Mouse (Mus musculus) lung, embryonic 14.5 days (tissue): ENCODE data around the gene Olfr469. TPM values are rescaled to one million over a fixed set of nuclear protein-coding genes. Genes with fewer than 3 reads are reported as not detected.
"Not testable (repeated sequence)": the region's sequence is repeated elsewhere in the genome, so short reads cannot be mapped to it uniquely, and the experiment has no call there.

Source experiments
- ATAC-seq: fragments of 200-750 bp; cut with Nextera tagmentation; 2 replicates; pipeline ENCODE4 v1.8.0; 2017; ENCODE audit warnings: mild to moderate bottlenecking, moderate TSS enrichment, moderate library complexity; ENCODE audit not compliant: insufficient read depth
- DNase-seq: peaks from one replicate; pipeline ENCODE4 v3.0.0-alpha.2; 2015
- H3K27ac ChIP-seq: fragments of 300-500 bp; sonication (generic); 2 replicates; pipeline ENCODE4 v1.5.1; 2014; ENCODE audit warnings: low read depth, mild to moderate bottlenecking, moderate library complexity
- H3K27me3 ChIP-seq: fragments of 300-500 bp; sonication (generic); 2 replicates; pipeline ENCODE4 v1.6.1; 2014; ENCODE audit warnings: low read length, control low read depth; ENCODE audit not compliant: insufficient read depth
- H3K36me3 ChIP-seq: fragments of 300-500 bp; sonication (generic); 2 replicates; pipeline ENCODE4 v1.6.1; 2014; ENCODE audit warnings: control low read depth; ENCODE audit not compliant: insufficient read depth
- H3K4me1 ChIP-seq: fragments of 300-500 bp; sonication (generic); 2 replicates; pipeline ENCODE4 v1.6.1; 2014; ENCODE audit warnings: antibody characterized with exemption, control low read depth; ENCODE audit not compliant: insufficient read depth
- H3K4me2 ChIP-seq: fragments of 300-500 bp; sonication (generic); 2 replicates; pipeline ENCODE4 v1.6.1; 2014; ENCODE audit warnings: mild to moderate bottlenecking
- H3K4me3 ChIP-seq: fragments of 300-500 bp; sonication (generic); 2 replicates; pipeline ENCODE4 v1.5.1; 2014; ENCODE audit warnings: low read depth, low read length
- H3K9ac ChIP-seq: fragments of 300-500 bp; sonication (generic); 2 replicates; pipeline ENCODE4 v1.6.1; 2014
- H3K9me3 ChIP-seq: fragments of 300-500 bp; sonication (generic); 2 replicates; pipeline ENCODE4 v1.6.1; 2016; ENCODE audit warnings: low read depth, low read length, control low read depth
- CTCF ChIP-seq: IDR thresholded peaks from 2 replicates; pipeline ENCODE4 v1.5.1; 2016; ENCODE audit warnings: antibody characterized with exemption, low read depth
- WGBS: fragments of 180-500 bp; shearing (Covaris S2); extraction: QIAGEN DNeasy Blood & Tissue Kit; methylation state at CpG from one replicate; pipeline ENCODE4 v1.1.7; 2014; 5-methylcytosine and 5-hydroxymethylcytosine counted together
- polyA plus RNA-seq: library from polyadenylated mRNA; unstranded; fragments of >200 nt; fragmentation: Nextera tagmentation; extraction: Ambion mirVana; gene quantifications from 2 replicates; pipeline ENCODE4 v1.2.1, GENCODE M21; 2014

Gene Olfr469
- not detected in 2 replicates for polyA plus RNA-seq

- not testable (repeated sequence) for H3K27ac ChIP-seq, H3K27me3 ChIP-seq, H3K4me3 ChIP-seq, ATAC-seq, H3K9ac ChIP-seq, DNase-seq, H3K4me1 ChIP-seq, H3K9me3 ChIP-seq, H3K36me3 ChIP-seq, H3K4me2 ChIP-seq
These were observed at the start of gene Olfr469 for GRCm38 (mm10) chr7:107825441-107825840. Gene Olfr469 (minus strand): TSS chr7:107825541.

DNA sequence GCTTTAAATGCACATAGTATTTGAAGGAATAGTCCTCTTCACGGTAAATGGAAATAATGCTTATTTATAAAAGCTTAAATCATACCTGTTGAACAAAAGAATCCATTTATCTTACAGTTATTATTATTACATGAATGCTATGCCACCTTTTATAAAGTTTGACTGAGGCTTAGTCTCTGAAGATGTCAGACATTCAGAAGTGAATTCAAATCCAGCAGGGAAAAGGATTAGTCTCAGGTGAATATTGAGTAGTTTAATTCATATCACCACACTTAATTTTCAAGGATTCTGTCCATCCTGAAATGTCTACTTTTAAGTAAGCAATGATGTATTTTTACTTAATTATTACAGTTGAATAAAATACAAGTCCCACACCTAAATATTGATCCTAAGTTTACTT lies 22.0 kb upstream of the Olfr469 start, which contains the start of gene Olfr470:
TSS of gene Olfr470 (minus strand) at position 101 of the 400 bp plus-strand sequence.
- not testable (repeated sequence) for H3K9ac ChIP-seq, H3K27me3 ChIP-seq, H3K4me2 ChIP-seq, H3K27ac ChIP-seq, H3K9me3 ChIP-seq, ATAC-seq, DNase-seq, H3K36me3 ChIP-seq, H3K4me3 ChIP-seq, H3K4me1 ChIP-seq
- WGBS: 86% methylated on average over 1 of the region's 1 CpGs

DNA sequence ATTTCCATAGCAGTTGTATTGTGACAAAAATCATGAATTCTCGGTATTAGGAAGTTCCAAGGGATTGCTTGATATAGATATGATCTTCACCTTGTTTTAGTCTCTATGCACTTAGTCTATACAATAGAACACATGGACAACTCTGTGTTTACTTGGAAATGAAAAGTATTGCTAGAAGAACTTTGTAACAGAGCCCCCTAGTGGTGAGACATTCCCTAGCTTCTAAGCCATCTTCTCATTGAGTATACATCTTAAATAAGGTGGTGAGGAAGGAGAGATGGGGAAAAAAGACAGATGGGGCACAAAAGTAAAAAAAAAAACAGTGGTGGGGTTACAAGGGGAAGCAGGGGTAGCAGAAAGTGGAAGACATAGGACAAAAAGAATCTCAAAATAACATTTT lies 16.4 kb upstream of the Olfr469 start:
- peak; percentile 48 for TF ChIP-seq CTCF
- 80% methylated on average over 1 of the region's 1 CpGs for WGBS
- Histone ChIP-seq H3K4me1 (no peaks in the 10 kb centered on the region), H3K27me3 (no peaks in the 10 kb centered on the region), H3K4me2 (no peak overlapping the region), H3K36me3 (no peaks in the 10 kb centered on the region), H3K4me3 (no peak overlapping the region), H3K9me3 (no peaks in the 10 kb centered on the region), H3K9ac (no peak overlapping the region), H3K27ac (no peak overlapping the region)
- no peak for ATAC-seq
- DNase-seq: peak; percentile 45

DNA sequence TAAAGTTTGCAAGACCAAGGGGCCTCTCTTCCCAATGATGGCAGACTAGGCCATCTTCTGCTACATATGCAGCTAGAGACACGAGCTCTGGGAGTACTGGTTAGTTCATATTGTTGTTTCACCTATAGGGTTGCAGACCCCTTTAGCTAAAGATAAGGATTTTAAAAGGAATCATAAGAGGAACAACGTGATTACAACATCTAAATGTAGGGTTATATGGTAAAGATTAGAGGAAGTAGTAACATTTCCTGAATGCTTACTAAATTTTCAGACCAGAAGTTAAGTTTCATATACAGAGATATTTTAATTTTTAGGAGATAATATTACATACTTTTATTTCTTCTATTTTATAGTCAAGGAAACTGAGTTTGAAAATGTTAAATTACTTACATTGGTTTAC lies 1.5 kb downstream of the Olfr469 start:
- not testable (repeated sequence) for ATAC-seq, H3K9ac ChIP-seq, DNase-seq, H3K36me3 ChIP-seq, H3K4me2 ChIP-seq, H3K27me3 ChIP-seq, H3K4me1 ChIP-seq, H3K9me3 ChIP-seq, H3K27ac ChIP-seq, H3K4me3 ChIP-seq
- 53% methylated on average over 2 of the region's 2 CpGs for WGBS

- DNase-seq (peak; percentile 41), ATAC-seq (no peak)
- peak; percentile 46 for TF ChIP-seq CTCF
- no peak overlapping the region for H3K27ac ChIP-seq
- H3K4me2 ChIP-seq: no peak overlapping the region
- no peaks in the 10 kb centered on the region for H3K27me3 ChIP-seq
- H3K9me3 ChIP-seq: no peaks in the 10 kb centered on the region
- no peaks in the 10 kb centered on the region for H3K36me3 ChIP-seq
- H3K4me1 ChIP-seq: no peaks in the 10 kb centered on the region
- no peak overlapping the region for H3K9ac ChIP-seq
- H3K4me3 ChIP-seq: no peak overlapping the region
These were observed 5.9 kb downstream of the Olfr469 start for GRCm38 (mm10) chr7:107819442-107819841.

DNA sequence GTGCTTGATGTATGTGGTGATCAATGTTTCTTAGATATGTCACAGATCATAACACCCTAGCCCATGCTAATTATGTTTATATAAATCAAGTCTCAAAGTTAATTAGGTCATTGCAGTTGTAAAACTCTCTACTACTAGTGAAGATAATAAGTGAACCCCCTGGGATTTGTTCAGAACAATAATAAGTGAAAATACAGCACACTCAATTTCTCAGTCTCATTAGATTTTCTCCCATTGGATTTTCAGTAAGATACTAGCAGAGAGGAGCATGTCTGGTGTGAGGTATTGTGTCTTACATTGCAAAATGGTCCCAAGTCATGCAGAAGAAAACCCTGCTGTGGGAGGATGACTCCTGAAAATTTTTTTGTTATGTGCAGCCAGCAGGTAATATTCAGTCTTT lies 13.4 kb downstream of the Olfr469 start, which contains the start of gene Olfr467:
TSS of gene Olfr467 (plus strand) at position 301 of the 400 bp plus-strand sequence.
- Histone ChIP-seq H3K36me3 (no peaks in the 10 kb centered on the region), H3K4me2 (no peak within 1 kb of the TSS), H3K4me1 (no peaks in the 10 kb centered on the region), H3K4me3 (no peak within 1 kb of the TSS), H3K9ac (no peak within 1 kb of the TSS), H3K27ac (no peak within 1 kb of the TSS), H3K27me3 (no peaks in the 10 kb centered on the region), H3K9me3 (no peaks in the 10 kb centered on the region; the same call in 1 of the 2 replicates)
- no peak for TF ChIP-seq CTCF
- ATAC-seq: no peak
- DNase-seq: no peak

- Histone ChIP-seq H3K4me2 (no peak overlapping the region), H3K9ac (no peak overlapping the region), H3K4me1 (no peaks in the 10 kb centered on the region), H3K27me3 (no peaks in the 10 kb centered on the region), H3K4me3 (no peak overlapping the region), H3K9me3 (no peaks in the 10 kb centered on the region), H3K36me3 (no peaks in the 10 kb centered on the region), H3K27ac (no peak overlapping the region)
- DNase-seq (no peak), ATAC-seq (no peak)
- no peak for TF ChIP-seq CTCF
- WGBS: 64% methylated on average over 3 of the region's 3 CpGs
These were observed 23.2 kb downstream of the Olfr469 start for GRCm38 (mm10) chr7:107802138-107802537.

GRCm38 (mm10) chr7:107801108-107801507 lies 24.2 kb downstream of the Olfr469 start, which contains the start of gene Ovch2:
Gene Ovch2 (minus strand): TSS chr7:107801208.
- no peak for TF ChIP-seq CTCF
- Histone ChIP-seq H3K4me2 (no peak within 1 kb of the TSS), H3K4me3 (no peak within 1 kb of the TSS), H3K9ac (no peak within 1 kb of the TSS), H3K27ac (no peak within 1 kb of the TSS), H3K27me3 (no peaks in the 10 kb centered on the region), H3K36me3 (no peaks in the 10 kb centered on the region), H3K4me1 (no peaks in the 10 kb centered on the region), H3K9me3 (no peaks in the 10 kb centered on the region)
- DNase-seq (no peak), ATAC-seq (no peak)
- WGBS: 80% methylated on average over 2 of the region's 2 CpGs
